Mouse (Mus musculus) midbrain, embryonic 15.5 days (tissue): Measurements from ENCODE around the gene Sh2b1. TPM values are rescaled to one million over a fixed set of nuclear protein-coding genes. Genes with fewer than 3 reads are reported as not detected.

Source experiments
- ATAC-seq: fragments of 200-750 bp; cut with Nextera tagmentation; replicated peaks from 2 replicates; pipeline ENCODE4 v1.8.0; 2017; ENCODE audit warnings: moderate TSS enrichment
- H3K27ac ChIP-seq: fragments of 300-500 bp; sonication (generic); 2 replicates; pipeline ENCODE4 v1.5.1; 2015; ENCODE audit warnings: mild to moderate bottlenecking, inconsistent platforms
- H3K27me3 ChIP-seq: fragments of 300-500 bp; sonication (generic); replicated peaks from 2 replicates; pipeline ENCODE4 v1.6.1; 2015; ENCODE audit warnings: inconsistent platforms
- H3K36me3 ChIP-seq: fragments of 300-500 bp; sonication (generic); replicated peaks from 2 replicates; pipeline ENCODE4 v1.6.1; 2015; ENCODE audit warnings: inconsistent platforms
- H3K4me1 ChIP-seq: fragments of 300-500 bp; sonication (generic); 2 replicates; pipeline ENCODE4 v1.6.1; 2015; ENCODE audit warnings: inconsistent platforms
- H3K4me2 ChIP-seq: fragments of 300-500 bp; sonication (generic); 2 replicates; pipeline ENCODE4 v1.6.1; 2015; ENCODE audit warnings: inconsistent platforms, mild to moderate bottlenecking, moderate library complexity
- H3K4me3 ChIP-seq: fragments of 300-500 bp; sonication (generic); 2 replicates; pipeline ENCODE4 v1.5.1; 2015; ENCODE audit warnings: mild to moderate bottlenecking, inconsistent platforms
- H3K9ac ChIP-seq: fragments of 300-500 bp; sonication (generic); 2 replicates; pipeline ENCODE4 v1.6.1; 2015; ENCODE audit warnings: mild to moderate bottlenecking, inconsistent platforms
- H3K9me3 ChIP-seq: fragments of 300-500 bp; sonication (generic); 2 replicates; pipeline ENCODE4 v1.6.1; 2016; ENCODE audit warnings: inconsistent platforms
- WGBS: fragments of 180-500 bp; shearing (Covaris S2); methylation state at CpG from one replicate; pipeline ENCODE4 v1.1.7; 2015; ENCODE audit warnings: mixed read lengths; 5-methylcytosine and 5-hydroxymethylcytosine counted together
- polyA plus RNA-seq: library from polyadenylated mRNA; unstranded; fragments of >200 nt; fragmentation: Nextera tagmentation; extraction: Ambion mirVana; gene quantifications from 2 replicates; pipeline ENCODE4 v1.2.1, GENCODE M21; 2015

Gene Sh2b1
- polyA plus RNA-seq, 1 experiment from 2014 or later, result 84.3 TPM

DNA sequence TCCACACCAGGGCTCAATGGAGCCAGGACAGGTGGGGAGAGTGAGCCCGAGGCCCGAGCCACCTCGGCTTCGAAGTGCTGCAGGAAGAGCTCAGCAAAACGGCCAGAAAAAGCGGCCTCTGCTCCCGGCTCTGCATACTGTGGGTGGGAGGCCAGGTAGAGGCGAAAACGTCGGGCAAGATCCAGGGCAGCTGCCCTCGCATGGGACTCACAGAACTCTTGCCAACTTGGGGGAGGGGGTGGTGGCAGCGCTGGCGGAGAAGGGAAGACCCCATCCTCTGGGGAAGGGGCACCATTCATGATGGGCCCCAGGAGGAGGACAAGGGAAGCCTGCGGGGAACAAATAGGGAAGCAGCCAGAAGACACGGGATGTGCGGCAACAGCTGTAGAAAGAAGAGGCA, 2.5 kb downstream of the Sh2b1 start:
- Histone ChIP-seq H3K4me2 (no peak overlapping the region), H3K4me1 (peaks cover 26% of the 10 kb centered on the region), H3K4me3 (no peak overlapping the region), H3K9me3 (no peaks in the 10 kb centered on the region), H3K36me3 (peaks cover 41% of the 10 kb centered on the region), H3K9ac (no peak overlapping the region), H3K27me3 (no peaks in the 10 kb centered on the region), H3K27ac (no peak overlapping the region)
- WGBS, result 93% methylated on average over 16 of the region's 16 CpGs
- ATAC-seq, result no peak

GRCm38 (mm10) chr7:126472306-126472705, 2.9 kb downstream of the Sh2b1 start:
- 87% methylated on average over 13 of the region's 13 CpGs for WGBS
- Histone ChIP-seq H3K27ac (no peak overlapping the region), H3K27me3 (no peaks in the 10 kb centered on the region), H3K4me3 (no peak overlapping the region), H3K4me1 (peaks cover 26% of the 10 kb centered on the region), H3K36me3 (peaks cover 46% of the 10 kb centered on the region), H3K9me3 (no peaks in the 10 kb centered on the region), H3K9ac (no peak overlapping the region), H3K4me2 (no peak overlapping the region)
- no peak for ATAC-seq

DNA sequence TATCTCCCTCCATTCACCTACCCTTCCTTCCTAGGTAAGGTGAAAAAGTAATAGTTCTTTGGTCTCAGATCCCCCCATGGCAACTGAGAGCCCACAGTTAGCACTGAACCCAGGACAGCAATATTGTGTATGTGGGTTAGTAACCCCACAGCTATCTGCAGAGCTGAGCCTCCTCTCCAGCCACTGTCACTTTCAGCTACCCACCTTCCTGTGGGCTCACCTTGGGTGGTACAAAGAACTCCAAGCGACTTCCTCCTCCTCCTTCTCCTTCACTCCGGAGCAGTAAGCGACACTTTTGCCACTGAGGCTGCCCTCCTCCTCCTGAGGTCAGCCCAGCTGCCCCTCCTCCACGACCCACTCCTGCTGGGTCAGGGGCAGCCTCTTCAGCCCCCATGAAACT, 3.4 kb downstream of the Sh2b1 start:
- Histone ChIP-seq H3K4me2 (no peak overlapping the region), H3K9ac (no peak overlapping the region), H3K4me1 (peaks cover 26% of the 10 kb centered on the region), H3K27ac (no peak overlapping the region), H3K9me3 (no peaks in the 10 kb centered on the region), H3K4me3 (no peak overlapping the region), H3K27me3 (no peaks in the 10 kb centered on the region), H3K36me3 (peaks cover 50% of the 10 kb centered on the region)
- ATAC-seq, result no peak
- WGBS, result 90% methylated on average over 4 of the region's 4 CpGs

DNA sequence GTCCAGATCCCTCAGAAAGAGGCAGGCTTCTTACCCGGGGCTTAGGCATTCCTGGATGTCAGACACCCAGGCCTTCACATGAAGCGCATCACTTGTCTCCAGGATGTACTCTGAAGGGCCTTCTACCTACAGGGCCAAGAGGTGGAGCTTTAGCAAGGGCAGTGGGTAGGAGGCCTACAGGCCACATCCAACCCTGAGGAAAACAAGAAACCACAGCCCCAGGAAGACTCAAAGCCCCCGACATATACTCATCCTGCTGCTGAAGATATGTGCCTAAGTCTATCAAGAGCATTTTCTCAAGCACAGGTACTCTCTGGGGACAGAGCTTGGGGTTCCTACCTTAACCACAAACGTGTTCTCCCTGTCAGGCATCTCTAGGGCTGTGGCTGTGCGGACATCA, 3.9 kb downstream of the Sh2b1 start:
- WGBS, result 93% methylated on average over 5 of the region's 5 CpGs
- Histone ChIP-seq H3K36me3 (peaks cover 50% of the 10 kb centered on the region), H3K4me3 (no peak overlapping the region), H3K4me2 (no peak overlapping the region), H3K9me3 (no peaks in the 10 kb centered on the region), H3K27me3 (no peaks in the 10 kb centered on the region), H3K4me1 (peaks cover 26% of the 10 kb centered on the region), H3K9ac (no peak overlapping the region), H3K27ac (no peak overlapping the region)
- ATAC-seq, result no peak

DNA sequence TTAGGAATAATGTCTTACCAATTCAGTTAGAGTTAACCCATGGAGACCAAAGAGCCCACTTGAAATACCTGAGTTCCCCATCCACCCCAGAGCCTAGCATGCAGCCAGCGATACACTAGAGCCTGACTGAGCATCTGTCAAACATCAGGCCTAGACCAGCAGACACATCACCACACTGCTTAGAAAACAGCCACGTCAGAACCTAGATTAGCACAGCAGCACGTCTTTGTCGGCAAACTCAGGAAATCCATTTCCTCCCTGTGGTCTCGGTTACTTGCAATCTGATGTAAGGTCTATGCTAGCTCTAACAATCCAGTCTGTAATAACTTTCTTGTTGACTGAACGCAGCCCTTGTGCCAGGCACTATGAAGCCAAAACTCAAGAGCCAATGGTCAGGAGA, 5.1 kb downstream of the Sh2b1 start:
- H3K36me3 ChIP-seq, result peaks cover 50% of the 10 kb centered on the region
- H3K4me3 ChIP-seq, result no peak overlapping the region
- no peak overlapping the region for H3K4me2 ChIP-seq
- no peak for ATAC-seq
- peaks cover 18% of the 10 kb centered on the region for H3K4me1 ChIP-seq
- no peak overlapping the region for H3K9ac ChIP-seq
- WGBS, result 84% methylated on average over 6 of the region's 6 CpGs
- H3K9me3 ChIP-seq, result no peaks in the 10 kb centered on the region
- no peaks in the 10 kb centered on the region for H3K27me3 ChIP-seq
- no peak overlapping the region for H3K27ac ChIP-seq

- Histone ChIP-seq H3K4me2 (no peak overlapping the region), H3K4me1 (peaks cover 4% of the 10 kb centered on the region), H3K27ac (no peak overlapping the region), H3K9ac (no peak overlapping the region), H3K27me3 (0 out of 2 replicates have a peak, but pooled peaks cover 1% of the 10 kb centered on the region), H3K9me3 (no peaks in the 10 kb centered on the region), H3K4me3 (no peak overlapping the region), H3K36me3 (peaks cover 50% of the 10 kb centered on the region)
- 91% methylated on average over 18 of the region's 18 CpGs for WGBS
- no peak for ATAC-seq
These were observed 7.2 kb downstream of the Sh2b1 start for GRCm38 (mm10) chr7:126467834-126468627.

DNA sequence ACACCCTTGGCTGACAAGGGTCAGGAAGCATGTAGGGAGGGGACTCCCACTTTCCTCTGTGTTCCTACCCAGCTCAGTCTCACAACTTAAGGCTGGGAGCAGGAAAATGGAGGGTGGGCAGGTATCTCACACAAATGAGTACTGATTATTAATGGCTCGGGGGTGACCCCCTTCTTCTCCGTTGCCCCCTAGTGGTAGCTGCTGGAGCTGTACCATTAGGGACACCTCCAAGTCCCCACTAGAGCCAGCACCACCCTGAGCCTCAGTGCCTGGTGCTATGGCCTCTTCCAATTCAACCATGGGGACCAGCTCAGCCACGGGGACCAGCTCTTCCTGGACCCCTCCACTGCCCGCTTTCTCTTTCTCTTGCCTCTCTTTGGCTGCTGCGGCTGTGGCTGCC, 8.0 kb downstream of the Sh2b1 start:
- WGBS, result 72% methylated on average over 5 of the region's 5 CpGs
- Histone ChIP-seq H3K4me2 (no peak overlapping the region), H3K4me1 (no peaks in the 10 kb centered on the region), H3K36me3 (peaks cover 47% of the 10 kb centered on the region), H3K27me3 (0 out of 2 replicates have a peak, but pooled peaks cover 3% of the 10 kb centered on the region), H3K4me3 (no peak overlapping the region), H3K27ac (no peak overlapping the region), H3K9me3 (no peaks in the 10 kb centered on the region), H3K9ac (no peak overlapping the region)
- ATAC-seq, result no peak

DNA sequence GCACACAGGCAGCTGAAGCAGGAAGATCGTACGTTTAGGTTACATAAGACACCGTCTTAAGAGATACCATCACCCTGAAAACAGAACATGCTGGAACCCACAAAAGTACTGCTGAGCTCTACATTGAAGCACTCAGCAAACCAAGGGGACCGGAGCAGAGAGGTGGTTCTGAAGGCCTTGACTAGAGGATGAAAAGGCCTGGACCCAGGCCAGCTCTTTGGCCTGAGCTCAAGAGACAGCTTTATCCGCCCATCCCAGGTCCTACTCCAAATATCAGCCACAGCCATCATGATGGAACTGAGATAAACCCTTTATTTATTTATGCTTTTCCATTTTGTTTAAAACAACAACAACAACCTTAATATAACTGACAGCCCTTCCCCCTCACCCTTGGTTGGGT, 8.5 kb downstream of the Sh2b1 start:
- no peaks in the 10 kb centered on the region for H3K4me1 ChIP-seq
- WGBS, result 95% methylated on average over 5 of the region's 5 CpGs
- 0 out of 2 replicates have a peak, but pooled peaks cover 3% of the 10 kb centered on the region for H3K27me3 ChIP-seq
- peaks cover 42% of the 10 kb centered on the region for H3K36me3 ChIP-seq
- no peak overlapping the region for H3K27ac ChIP-seq
- no peak overlapping the region for H3K9ac ChIP-seq
- H3K4me3 ChIP-seq, result no peak overlapping the region
- no peak for ATAC-seq
- H3K9me3 ChIP-seq, result no peaks in the 10 kb centered on the region
- H3K4me2 ChIP-seq, result no peak overlapping the region

DNA sequence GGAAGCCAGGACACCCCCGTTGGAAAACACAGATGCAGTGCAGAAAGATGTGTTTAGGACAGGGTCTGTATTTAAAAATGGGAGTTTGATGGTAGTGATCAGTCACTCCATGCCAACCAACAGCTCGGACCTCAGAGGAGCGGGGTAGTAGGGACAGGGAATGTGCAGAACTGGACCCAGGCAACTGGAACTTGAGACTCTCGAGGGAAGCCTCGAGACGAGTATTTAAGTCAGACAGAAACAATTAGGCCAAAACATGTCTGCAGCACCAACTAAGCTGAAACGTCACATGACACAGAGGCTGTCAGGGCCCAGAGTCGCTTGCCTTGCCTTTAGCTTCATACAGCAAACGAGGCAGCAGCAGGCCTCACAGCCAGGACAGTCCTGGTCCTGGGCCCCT, 9.1 kb downstream of the Sh2b1 start:
- H3K9ac ChIP-seq, result no peak overlapping the region
- 81% methylated on average over 9 of the region's 9 CpGs for WGBS

DNA sequence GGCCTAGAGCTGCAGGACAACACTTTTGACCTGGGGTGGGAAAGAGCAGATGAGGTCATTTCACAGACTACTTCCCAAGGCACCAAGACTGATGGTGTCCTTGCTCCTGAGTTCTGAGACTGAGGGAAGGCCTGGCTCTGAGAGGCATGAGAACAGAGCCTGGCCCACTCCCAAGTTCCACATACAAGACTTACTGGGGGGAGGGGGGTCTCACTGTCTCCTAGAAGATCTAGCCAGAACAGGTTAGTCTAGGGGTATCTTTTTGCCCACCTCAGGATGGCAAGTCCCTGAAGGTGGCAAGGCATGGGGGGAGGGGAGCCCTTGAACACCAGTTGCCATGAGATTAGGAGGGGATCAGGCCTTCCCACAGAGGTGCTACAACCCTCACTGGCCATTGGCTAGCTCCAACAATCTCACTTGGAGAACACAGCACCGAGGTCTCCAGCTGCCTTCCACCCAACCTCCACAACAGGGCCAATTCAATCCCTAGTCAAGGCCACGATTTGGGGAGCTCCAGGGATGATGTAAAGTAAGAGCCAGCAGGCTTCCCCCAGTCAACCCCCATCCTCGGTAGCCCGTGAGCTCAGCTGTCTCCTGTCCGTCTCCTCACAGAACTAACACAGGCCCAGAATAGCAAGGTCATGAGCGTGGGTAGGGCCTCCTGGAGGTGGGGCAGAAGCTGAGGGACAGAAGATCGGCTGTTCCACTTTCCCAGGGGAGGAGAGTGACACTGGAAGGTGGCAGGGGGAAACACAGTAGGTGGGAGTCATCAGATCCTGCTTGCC, 9.8 kb downstream of the Sh2b1 start:
- Histone ChIP-seq H3K9ac (no peak overlapping the region), H3K4me2 (no peak overlapping the region), H3K9me3 (no peaks in the 10 kb centered on the region), H3K36me3 (peaks cover 31% of the 10 kb centered on the region; the same call in 1 of the 2 replicates), H3K27me3 (0 out of 2 replicates have a peak, but pooled peaks cover 3% of the 10 kb centered on the region), H3K4me3 (no peak overlapping the region), H3K4me1 (no peaks in the 10 kb centered on the region), H3K27ac (no peak overlapping the region)
- ATAC-seq, result no peak
- 60% methylated on average over 7 of the region's 7 CpGs for WGBS

More for the DNA sequence above, 9.1 kb downstream of the Sh2b1 start:
- H3K27me3 ChIP-seq, result 0 out of 2 replicates have a peak, but pooled peaks cover 3% of the 10 kb centered on the region
- no peaks in the 10 kb centered on the region for H3K9me3 ChIP-seq
- peaks cover 36% of the 10 kb centered on the region for H3K36me3 ChIP-seq
- H3K4me3 ChIP-seq, result no peak overlapping the region
- H3K27ac ChIP-seq, result no peak overlapping the region
- no peak for ATAC-seq
- H3K4me1 ChIP-seq, result no peaks in the 10 kb centered on the region
- no peak overlapping the region for H3K4me2 ChIP-seq

GRCm38 (mm10) chr7:126464836-126465235, 10.4 kb downstream of the Sh2b1 start:
- no peak overlapping the region for H3K4me2 ChIP-seq
- H3K9me3 ChIP-seq, result no peaks in the 10 kb centered on the region
- H3K4me3 ChIP-seq, result no peak overlapping the region
- H3K9ac ChIP-seq, result no peak overlapping the region
- H3K36me3 ChIP-seq, result peaks cover 26% of the 10 kb centered on the region; the same call in 1 of the 2 replicates
- WGBS, result 56% methylated on average over 5 of the region's 5 CpGs
- 0 out of 2 replicates have a peak, but pooled peaks cover 3% of the 10 kb centered on the region for H3K27me3 ChIP-seq
- no peak for ATAC-seq
- H3K4me1 ChIP-seq, result no peaks in the 10 kb centered on the region
- H3K27ac ChIP-seq, result no peak overlapping the region

GRCm38 (mm10) chr7:126464121-126464520, 11.1 kb downstream of the Sh2b1 start:
- H3K36me3 ChIP-seq, result peaks cover 21% of the 10 kb centered on the region; the same call in 1 of the 2 replicates
- H3K27me3 ChIP-seq, result 0 out of 2 replicates have a peak, but pooled peaks cover 3% of the 10 kb centered on the region
- 61% methylated on average over 4 of the region's 4 CpGs for WGBS

More at GRCm38 (mm10) chr7:126464121-126464520, 11.1 kb downstream of the Sh2b1 start:
- Histone ChIP-seq H3K4me2 (no peak overlapping the region), H3K4me3 (no peak overlapping the region), H3K9ac (no peak overlapping the region), H3K4me1 (no peaks in the 10 kb centered on the region), H3K9me3 (no peaks in the 10 kb centered on the region), H3K27ac (no peak overlapping the region)
- no peak for ATAC-seq
